Mouse (Mus musculus): ENCODE results near the gene Pold4.

The Pold4 gene

GRCm38 (mm10) chr19:4280425-4280824 lies 48.7 kb downstream of the Pold4 start:
- DNase-seq: no peak

GRCm38 (mm10) chr19:4282898-4283553 lies 51.3 kb downstream of the Pold4 start, which contains the start of gene Ankrd13d:
Gene Ankrd13d (minus strand): TSS chr19:4283137.
- peak; percentile 74 to 85 for DNase-seq

Data from cerebellum, adult 18-20 months (tissue).